ENCODE assay signal across 23 mouse cellular contexts in the genomic region with DNA sequence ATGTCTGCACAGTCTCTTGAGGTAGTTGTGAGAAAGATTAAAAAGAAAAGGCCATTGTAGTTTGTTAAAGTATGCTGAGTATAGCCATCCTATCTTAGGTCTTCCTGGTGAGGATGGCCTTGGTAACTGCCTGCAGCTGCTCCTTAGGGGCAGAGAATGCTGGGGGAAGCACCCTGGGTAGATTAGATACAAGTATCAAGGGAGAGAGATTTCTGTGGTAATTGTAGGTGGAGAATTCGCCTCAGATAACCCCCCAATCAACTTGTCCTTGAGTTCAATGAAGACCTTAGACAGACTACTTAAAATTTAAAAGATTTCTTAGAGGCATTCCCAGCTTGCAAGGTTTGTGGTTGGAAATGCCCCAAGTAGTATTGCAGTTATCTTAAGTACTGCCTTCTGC. TPM values are rescaled to one million over a fixed set of nuclear protein-coding genes. Genes with fewer than 3 reads are reported as not detected.
A peak's percentile ranks its signal among the peaks of the same experiment; 100 is the strongest.
DNase-seq lines count a peak whose midpoint lies in the region; ATAC-seq and TF ChIP-seq lines count a peak whose summit lies in the region.
"Had no signal": no experiment of that assay in that cellular context is flagged by ENCODE, and none has a peak within 500 bp of the region (broad histone marks: within the 10 kb centered on the region; RNA-seq: fewer than 3 reads in every experiment).

No protein-coding gene starts in this region.

- no peak overlapping the region for H3K9ac ChIP-seq in midbrain, embryonic 14.5 days (replicated peaks; ENCODE audit: low read length)
- H3K9ac ChIP-seq in liver, postnatal 0 days (replicated peaks): peak overlapping the region; percentile 86
- H3K9ac ChIP-seq: forebrain, embryonic 12.5 days; kidney, embryonic 15.5 days; limb, embryonic 13.5 days; lung, embryonic 15.5 days; midbrain, embryonic 12.5 days had no signal

- no peaks in the 10 kb centered on the region for H3K9me3 ChIP-seq in midbrain, embryonic 10.5 days (replicated peaks)
- H3K9me3 ChIP-seq in midbrain, embryonic 14.5 days (ENCODE audit: control insufficient read depth, low read length): no peaks in the 10 kb centered on the region
- no peaks in the 10 kb centered on the region for H3K9me3 ChIP-seq in liver, postnatal 0 days (ENCODE audit: low read length)
- H3K9me3 ChIP-seq: forebrain, embryonic 12.5 days; kidney, embryonic 15.5 days; limb, embryonic 13.5 days; lung, embryonic 15.5 days; midbrain, embryonic 12.5 days had no signal

- TF ChIP-seq CTCF in liver, postnatal 0 days (IDR thresholded peaks at IDR 0.05; ENCODE audit: low read depth): no peak

- WGBS in midbrain, embryonic 10.5 days: 78% methylated on average over 1 of the region's 1 CpGs
- 92% methylated on average over 1 of the region's 1 CpGs for WGBS in midbrain, embryonic 14.5 days
- 43% methylated on average over 1 of the region's 1 CpGs for WGBS in liver, postnatal 0 days (ENCODE audit: insufficient replicate concordance)

- peaks cover 34% of the 10 kb centered on the region for H3K4me1 ChIP-seq in midbrain, embryonic 10.5 days
- H3K4me1 ChIP-seq in midbrain, embryonic 14.5 days (ENCODE audit: control insufficient read depth, insufficient read depth, low read length): peaks cover 17% of the 10 kb centered on the region
- H3K4me1 ChIP-seq in liver, postnatal 0 days (ENCODE audit: insufficient read depth): peaks cover 38% of the 10 kb centered on the region

- H3K27ac ChIP-seq in midbrain, embryonic 10.5 days (replicated peaks): 0 out of 2 replicates have a peak overlapping the region, but pooled peaks have one; percentile 13
- no peak overlapping the region for H3K27ac ChIP-seq in midbrain, embryonic 14.5 days (replicated peaks; ENCODE audit: low read depth, low read length)
- peak overlapping the region; percentile 62 for H3K27ac ChIP-seq in liver, postnatal 0 days (ENCODE audit: low read depth)
- H3K27ac ChIP-seq: forebrain, embryonic 12.5 days; kidney, embryonic 15.5 days; limb, embryonic 13.5 days; lung, embryonic 15.5 days; midbrain, embryonic 12.5 days had no signal

- intact Hi-C loops in left cerebral cortex, postnatal 36 days (cut with DNase I): loop anchor here (5.0 kb wide), 1 partner anchor 41 kb away; no protein-coding TSS in a partner anchor

- DNase-seq in midbrain, embryonic 10.5 days (ENCODE audit: low spot score): no peak
- no peak for DNase-seq in midbrain, embryonic 14.5 days
- DNase-seq in MEL-GATA-1-ER (ENCODE audit: extremely low read depth, low read depth) (peak; percentile 15), liver (peak; percentile 70)
- no peak for DNase-seq in liver, postnatal 0 days
- no peak for DNase-seq in left cerebral cortex, postnatal 36 days (ENCODE audit: low spot score in 2 of 2)
- DNase-seq: adrenal gland, postnatal 25 days; cerebellum, adult 18-20 months; cerebellum, postnatal 36 days; gastrocnemius, postnatal 14 days; heart, adult 18-20 months; lung, postnatal 4 days; retina, postnatal 1 day; thymus, postnatal 4 days had no signal

- no peaks in the 10 kb centered on the region for H3K27me3 ChIP-seq in midbrain, embryonic 10.5 days (ENCODE audit: low read depth, poor library complexity, severe bottlenecking)
- no peaks in the 10 kb centered on the region for H3K27me3 ChIP-seq in midbrain, embryonic 14.5 days (ENCODE audit: control insufficient read depth, insufficient read depth, low read length)
- H3K27me3 ChIP-seq in liver, postnatal 0 days (ENCODE audit: insufficient read depth, low read length): no peaks in the 10 kb centered on the region
- H3K27me3 ChIP-seq: forebrain, embryonic 12.5 days; kidney, embryonic 15.5 days; limb, embryonic 13.5 days; lung, embryonic 15.5 days; midbrain, embryonic 12.5 days had no signal

- no peak overlapping the region for H3K4me2 ChIP-seq in midbrain, embryonic 14.5 days (ENCODE audit: low read length)
- peak overlapping the region; percentile 90 for H3K4me2 ChIP-seq in liver, postnatal 0 days (ENCODE audit: low read depth, low read length)
- H3K4me2 ChIP-seq: midbrain, embryonic 12.5 days had no signal

- 0 out of 2 replicates have a peak overlapping the region, but pooled peaks have one; percentile 7 for H3K4me3 ChIP-seq in midbrain, embryonic 10.5 days
- H3K4me3 ChIP-seq in midbrain, embryonic 14.5 days (replicated peaks; ENCODE audit: low read depth, low read length): no peak overlapping the region
- H3K4me3 ChIP-seq in liver, postnatal 0 days (ENCODE audit: low read depth, low read length): peak overlapping the region; percentile 69
- H3K4me3 ChIP-seq: forebrain, embryonic 12.5 days; kidney, embryonic 15.5 days had no signal

- peaks cover 43% of the 10 kb centered on the region for H3K36me3 ChIP-seq in midbrain, embryonic 10.5 days
- peaks cover 23% of the 10 kb centered on the region for H3K36me3 ChIP-seq in midbrain, embryonic 14.5 days (ENCODE audit: control insufficient read depth, insufficient read depth, low read length)
- H3K36me3 ChIP-seq in liver, postnatal 0 days (replicated peaks; ENCODE audit: insufficient read depth, low read length): peaks cover 29% of the 10 kb centered on the region

- TF ChIP-seq EP300 in liver, postnatal 0 days (IDR thresholded peaks at IDR 0.05; ENCODE audit: low read depth): peak; percentile 60

- no peak for ATAC-seq in midbrain, embryonic 14.5 days (ENCODE audit: low FRiP score, low TSS enrichment)
- no peak for ATAC-seq in liver, postnatal 0 days
- no peak for ATAC-seq in monocyte, adult 5-6 weeks (replicated peaks; ENCODE audit: insufficient number of reproducible peaks, low FRiP score, low TSS enrichment, poor library complexity, severe bottlenecking)
- ATAC-seq: activated CD4-positive, CD25-positive, alpha-beta regulatory T cell, adult 4 months; hindbrain, embryonic 16.5 days; intestine, postnatal 0 days had no signal

RNA-seq across cellular contexts. Expression of a gene that starts 2.4 kb away (rescaled TPM):
- polyA plus RNA-seq in midbrain, embryonic 10.5 days (2016; fragmentation: Nextera tagmentation; extraction: Ambion mirVana): 8.3 and 9.1 TPM in 2 replicates
- 4.7 and 8.2 TPM in 2 replicates for polyA plus RNA-seq in midbrain, embryonic 14.5 days (2014; fragmentation: Nextera tagmentation; extraction: Ambion mirVana)
- polyA plus RNA-seq in liver, postnatal 0 days (2015; fragmentation: Nextera tagmentation; extraction: Ambion mirVana): 33.9 and 35.6 TPM in 2 replicates
- 10 to 100 TPM; 44.2 to 54.7 TPM for total RNA-seq in left cerebral cortex, postnatal 36 days (2021)
- total RNA-seq in monocyte, adult 5-6 weeks (2017): 6.7 to 16.8 TPM (median 7.3 TPM) in 3 replicates

RNA-seq across cellular contexts. Expression of a gene that starts 34.2 kb away (rescaled TPM):
- polyA plus RNA-seq in midbrain, embryonic 10.5 days (2016; fragmentation: Nextera tagmentation; extraction: Ambion mirVana): 2.3 and 4.0 TPM in 2 replicates
- polyA plus RNA-seq in midbrain, embryonic 14.5 days (2014; fragmentation: Nextera tagmentation; extraction: Ambion mirVana): 0.19 and 0.61 TPM in 2 replicates
- polyA plus RNA-seq in liver, postnatal 0 days (2015; fragmentation: Nextera tagmentation; extraction: Ambion mirVana): 25.2 and 27.6 TPM in 2 replicates
- total RNA-seq in left cerebral cortex, postnatal 36 days (2021): 1 to 10 TPM; 1.1 to 1.5 TPM
- 1.5 to 2.3 TPM (median 1.8 TPM) in 3 replicates for total RNA-seq in monocyte, adult 5-6 weeks (2017)
- polyA plus RNA-seq: activated CD4-positive, CD25-positive, alpha-beta regulatory T cell, adult 4 months had no signal

RNA-seq across cellular contexts. Expression of a gene that starts 54.9 kb away (rescaled TPM):
- polyA plus RNA-seq in midbrain, embryonic 10.5 days (2016; fragmentation: Nextera tagmentation; extraction: Ambion mirVana): not detected in 2 replicates
- 0.04 TPM in 1 of 2 replicates, not detected in the other for polyA plus RNA-seq in midbrain, embryonic 14.5 days (2014; fragmentation: Nextera tagmentation; extraction: Ambion mirVana)
- polyA plus RNA-seq in liver, postnatal 0 days (2015; fragmentation: Nextera tagmentation; extraction: Ambion mirVana): 0.09 and 0.16 TPM in 2 replicates
- 1 to 10 TPM in 1 of 2 experiments, under 1 TPM in 1; 0.66 to 1.4 TPM for total RNA-seq in left cerebral cortex, postnatal 36 days (2021)
- not detected in 3 replicates for total RNA-seq in monocyte, adult 5-6 weeks (2017)
- total RNA-seq: heart, adult 18-20 months had no signal
- polyA plus RNA-seq: activated CD4-positive, CD25-positive, alpha-beta regulatory T cell, adult 4 months; forebrain, embryonic 12.5 days; hindbrain, embryonic 16.5 days; lung, embryonic 15.5 days; midbrain, embryonic 12.5 days had no signal

Comparison
In these comparisons a context has a peak if more than half of its experiments do, and no peak if none do; other contexts are left out.
1. DNase-seq: peak in MEL-GATA-1-ER (single experiment) and liver (single experiment); none in midbrain, embryonic 10.5 days (single experiment), midbrain, embryonic 14.5 days (single experiment), liver, postnatal 0 days (single experiment) and left cerebral cortex, postnatal 36 days (0 of 2).